Mouse (Mus musculus) left cerebral cortex, adult 2 months (tissue): ENCODE results near the gene Arhgef40. TPM values are rescaled to one million over a fixed set of nuclear protein-coding genes. Genes with fewer than 3 reads are reported as not detected.
"Not testable (repeated sequence)": the region's sequence is repeated elsewhere in the genome, so short reads cannot be mapped to it uniquely, and the experiment has no call there.

Experiments used
- DNase-seq, 2 experiments: peaks; one replicate each; pipeline ENCODE4 v3.0.0; 2021 to 2022; ENCODE audit warnings: low spot score in 2 of 2, mixed read lengths in 1 of 2; ENCODE audit errors: extremely low spot score in 1 of 2
- H3K27ac ChIP-seq: fragments of 200-600 bp; 2 replicates; pipeline ENCODE4 v1.8.1; 2022
- H3K4me3 ChIP-seq: fragments of 200-600 bp; 2 replicates; pipeline ENCODE4 v1.8.1; 2022
- CTCF ChIP-seq: fragments of 200-600 bp; IDR thresholded peaks from 2 replicates; pipeline ENCODE4 v1.8.1; 2022; ENCODE audit warnings: antibody characterized with exemption, mild to moderate bottlenecking, moderate library complexity
- intact Hi-C: fragments of 180-260 bp; cut with DNase I; formaldehyde crosslinking; loops from one replicate; pipeline ENCODE4 v1.15.1; 2025
- total RNA-seq, 2 experiments: library from RNA; stranded (reverse); gene quantifications; 2 replicates each; pipeline ENCODE4 v1.2.3; 2021

The Arhgef40 gene
- total RNA-seq, 2 experiments from 2014 or later = 28.8 to 31.1 TPM

DNA sequence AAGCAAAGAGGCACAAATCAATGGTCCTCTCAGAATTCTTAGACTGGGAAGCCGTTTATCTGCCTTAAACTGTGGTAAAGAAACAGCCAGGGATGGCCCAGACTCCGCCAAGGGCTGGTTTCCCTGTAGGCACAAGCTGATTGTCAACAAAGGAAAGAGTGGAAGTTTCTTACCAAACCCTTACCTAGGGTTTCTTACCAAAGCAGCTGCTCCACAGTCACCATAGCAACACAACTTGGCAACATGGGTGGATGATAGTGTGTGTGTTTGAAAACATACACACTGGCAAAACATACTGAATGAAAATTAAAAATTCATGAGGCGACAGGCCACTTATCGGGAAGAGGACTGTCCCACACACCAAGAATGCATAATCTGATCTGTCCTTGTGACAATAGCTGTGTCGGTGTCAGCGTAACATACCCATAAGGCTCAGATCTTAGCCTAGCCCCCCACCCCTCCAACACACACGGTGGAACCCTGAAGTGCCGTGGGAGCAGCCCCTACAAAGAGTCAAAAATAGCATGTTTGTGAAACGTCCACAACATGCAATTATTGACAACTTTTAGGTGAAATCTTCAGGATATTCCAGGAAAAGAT lies 61.5 kb downstream of the Arhgef40 start:
- intact Hi-C loops = no loop called here
- no peak for TF ChIP-seq CTCF
- no peak for DNase-seq
- no peak overlapping the region for H3K4me3 ChIP-seq
- H3K27ac ChIP-seq = no peak overlapping the region

- intact Hi-C loops, H3K4me3 ChIP-seq, H3K27ac ChIP-seq, DNase-seq: not testable (repeated sequence)
Measured at GRCm38 (mm10) chr14:52052720-52053119, 68.2 kb downstream of the Arhgef40 start.

Other genes starting within 250 kb of the Arhgef40 start
- not detected for gene Ang4, start 211.1 kb upstream of the Arhgef40 start, total RNA-seq
- not detected for gene AY358078, start 184.7 kb upstream of the Arhgef40 start, total RNA-seq
- not detected for gene Ear6, start 131.0 kb upstream of the Arhgef40 start, total RNA-seq
- 10 to 100 TPM; 28.8 to 35.2 TPM for gene Mettl17, start 99.9 kb upstream of the Arhgef40 start, total RNA-seq
- gene Slc39a2, start 91.8 kb upstream of the Arhgef40 start, total RNA-seq = 10 to 100 TPM in 1 of 2 experiments, 1 to 10 TPM in 1; 6.3 to 10.0 TPM
- gene Ndrg2, start 70.6 kb upstream of the Arhgef40 start, total RNA-seq = 100 to 1,000 TPM; 793 to 811 TPM
- gene Tppp2, start 66.3 kb upstream of the Arhgef40 start, total RNA-seq = not detected
- gene Rnase13, start 61.9 kb upstream of the Arhgef40 start, total RNA-seq = not detected
- under 1 TPM in 1 of 2 experiments, not detected in 1; 0.37 TPM for gene Tmem253, start 30.9 kb downstream of the Arhgef40 start, total RNA-seq
- gene Zfp219, start 36.0 kb downstream of the Arhgef40 start, total RNA-seq = 10 to 100 TPM; 36.4 to 41.4 TPM
- not detected for gene Olfr221, start 57.7 kb downstream of the Arhgef40 start, total RNA-seq
- 100 to 1,000 TPM; 213 to 221 TPM for gene Hnrnpc, start 119.3 kb downstream of the Arhgef40 start, total RNA-seq
- 1 to 10 TPM; 1.5 to 1.8 TPM for gene Rpgrip1, start 126.0 kb downstream of the Arhgef40 start, total RNA-seq
- gene Supt16, start 212.7 kb downstream of the Arhgef40 start, total RNA-seq = 10 to 100 TPM; 52.5 to 54.7 TPM